Mouse (Mus musculus): ENCODE measurements around the gene Pars2. TPM values are rescaled to one million over a fixed set of nuclear protein-coding genes. Genes with fewer than 3 reads are reported as not detected.

Pars2 gene
- polyA plus RNA-seq, 1 experiment from 2014 or later: 10.1 TPM

DNA sequence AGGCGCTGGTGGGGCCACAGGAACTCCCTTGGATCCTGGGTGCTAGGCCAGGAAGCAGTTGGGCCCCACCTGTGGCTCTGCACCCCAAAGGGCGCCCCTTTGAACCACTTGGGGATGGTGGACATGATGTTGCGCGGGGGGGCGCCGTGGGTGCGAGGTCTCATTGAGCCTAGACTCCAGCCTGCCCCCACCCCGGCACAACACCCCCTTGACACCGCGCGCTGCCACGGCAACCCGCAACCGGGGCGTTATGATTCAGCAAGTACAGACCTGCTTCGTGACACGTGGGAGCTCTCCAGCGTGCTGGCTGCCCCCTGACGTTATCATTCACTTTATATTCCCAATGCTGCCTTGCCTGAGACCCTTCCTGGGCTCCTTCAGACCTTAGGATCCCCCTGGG lies 33.8 kb upstream of the Pars2 start, which contains the start of gene Lexm:
TSS of gene Lexm (minus strand) at position 186 of the 400 bp plus-strand sequence.
- ATAC-seq (ENCODE audit: low FRiP score) (no peak), DNase-seq (ENCODE audit: low spot score) (no peak)
- H3K27ac ChIP-seq: no peak within 1 kb of the TSS

DNA sequence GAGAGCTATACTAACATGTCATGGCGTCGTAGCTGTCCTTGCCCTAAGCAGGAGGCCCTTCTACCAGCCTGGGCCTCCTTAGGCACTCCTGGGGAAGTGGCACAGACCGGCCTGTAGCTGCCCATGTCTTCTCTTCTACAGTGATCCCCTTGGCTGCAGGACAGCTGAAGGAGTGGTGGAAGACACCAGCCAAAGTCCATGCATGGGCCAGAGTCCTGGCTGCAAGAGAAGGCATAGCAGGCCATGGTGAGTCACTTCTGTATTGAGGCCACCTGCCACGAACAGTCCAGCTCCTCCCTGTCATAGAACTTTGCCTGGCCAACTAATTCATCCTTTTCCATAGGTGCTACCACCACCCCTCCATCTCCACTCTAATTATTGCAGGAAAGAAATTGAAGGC lies 32.0 kb upstream of the Pars2 start:
- Histone ChIP-seq H3K4me2 (replicated peaks) (no peak overlapping the region), H3K27me3 (ENCODE audit: control insufficient read depth, insufficient read depth, low read length) (peaks cover 26% of the 10 kb centered on the region), H3K36me3 (replicated peaks; ENCODE audit: control insufficient read depth, insufficient read depth) (no peaks in the 10 kb centered on the region), H3K9me3 (ENCODE audit: control insufficient read depth, low read length) (no peaks in the 10 kb centered on the region), H3K4me3 (replicated peaks; ENCODE audit: low read length) (no peak overlapping the region), H3K4me1 (replicated peaks; ENCODE audit: control insufficient read depth, insufficient read depth, low read length) (peaks cover 5% of the 10 kb centered on the region; the same call in 1 of the 2 replicates), H3K9ac (no peak overlapping the region), H3K27ac (no peak overlapping the region)
- ATAC-seq (ENCODE audit: low FRiP score) (no peak), DNase-seq (ENCODE audit: low spot score) (no peak)
- WGBS: 89% methylated on average over 4 of the region's 4 CpGs

More for the DNA sequence above, 33.8 kb upstream of the Pars2 start, which contains the start of gene Lexm:
- peaks cover 8% of the 10 kb centered on the region for H3K27me3 ChIP-seq (ENCODE audit: control insufficient read depth, insufficient read depth, low read length)
- H3K9me3 ChIP-seq (ENCODE audit: control insufficient read depth, low read length): no peaks in the 10 kb centered on the region
- H3K36me3 ChIP-seq (replicated peaks; ENCODE audit: control insufficient read depth, insufficient read depth): no peaks in the 10 kb centered on the region
- H3K9ac ChIP-seq: no peak within 1 kb of the TSS
- H3K4me3 ChIP-seq (replicated peaks; ENCODE audit: low read length): 0 out of 2 replicates have a peak within 1 kb of the TSS, but pooled peaks have one; percentile 9
- peaks cover 5% of the 10 kb centered on the region; the same call in 1 of the 2 replicates for H3K4me1 ChIP-seq (replicated peaks; ENCODE audit: control insufficient read depth, insufficient read depth, low read length)
- H3K4me2 ChIP-seq (replicated peaks): peak within 1 kb of the TSS; percentile 49
- 1% methylated on average over 19 of the region's 19 CpGs for WGBS

GRCm38 (mm10) chr4:106621428-106621827 lies 29.4 kb upstream of the Pars2 start:
- Histone ChIP-seq H3K4me3 (replicated peaks; ENCODE audit: low read length) (no peak overlapping the region), H3K27ac (no peak overlapping the region), H3K4me2 (replicated peaks) (no peak overlapping the region), H3K4me1 (replicated peaks; ENCODE audit: control insufficient read depth, insufficient read depth, low read length) (peaks cover 5% of the 10 kb centered on the region; the same call in 1 of the 2 replicates), H3K36me3 (replicated peaks; ENCODE audit: control insufficient read depth, insufficient read depth) (no peaks in the 10 kb centered on the region), H3K27me3 (ENCODE audit: control insufficient read depth, insufficient read depth, low read length) (peaks cover 31% of the 10 kb centered on the region), H3K9ac (no peak overlapping the region), H3K9me3 (ENCODE audit: control insufficient read depth, low read length) (no peaks in the 10 kb centered on the region)
- 78% methylated on average over 3 of the region's 3 CpGs for WGBS
- DNase-seq (ENCODE audit: low spot score) (no peak), ATAC-seq (ENCODE audit: low FRiP score) (no peak)

DNA sequence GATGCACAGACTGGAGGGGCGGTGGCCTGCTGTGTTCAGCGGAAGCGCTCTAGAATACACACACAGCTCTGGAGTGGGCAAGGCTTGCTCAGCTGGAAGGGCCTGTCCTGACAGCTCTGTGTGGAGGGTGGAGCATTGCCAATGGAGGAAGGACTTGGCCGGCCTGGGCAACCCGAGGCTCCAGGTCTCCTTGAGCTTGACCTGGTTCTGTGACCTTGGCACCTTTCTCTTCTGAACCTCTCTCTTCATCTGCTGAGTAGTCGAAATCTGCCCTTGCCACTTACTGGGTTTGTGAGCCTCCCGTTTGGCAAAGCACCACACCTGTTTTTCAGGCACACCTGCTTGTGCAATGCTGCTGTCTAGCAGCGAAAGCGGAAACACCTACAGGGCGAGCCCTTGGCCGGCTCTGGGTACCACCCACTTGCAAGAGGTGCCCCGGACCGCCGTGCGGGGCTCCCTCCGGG lies 28.8 kb upstream of the Pars2 start, which contains the start of gene Ttc22:
TSS of gene Ttc22 (plus strand) at position 403 of the 464 bp plus-strand sequence.
- H3K9ac ChIP-seq: no peak within 1 kb of the TSS
- DNase-seq (ENCODE audit: low spot score): no peak
- peak within 1 kb of the TSS; percentile 6 for H3K4me2 ChIP-seq (replicated peaks)
- 25% methylated on average over 16 of the region's 16 CpGs for WGBS
- H3K4me3 ChIP-seq (replicated peaks; ENCODE audit: low read length): no peak within 1 kb of the TSS
- no peaks in the 10 kb centered on the region for H3K36me3 ChIP-seq (replicated peaks; ENCODE audit: control insufficient read depth, insufficient read depth)
- no peak for ATAC-seq (ENCODE audit: low FRiP score)
- H3K9me3 ChIP-seq (ENCODE audit: control insufficient read depth, low read length): no peaks in the 10 kb centered on the region
- H3K4me1 ChIP-seq (replicated peaks; ENCODE audit: control insufficient read depth, insufficient read depth, low read length): peaks cover 3% of the 10 kb centered on the region; the same call in 1 of the 2 replicates
- H3K27me3 ChIP-seq (ENCODE audit: control insufficient read depth, insufficient read depth, low read length): peaks cover 31% of the 10 kb centered on the region
- no peak within 1 kb of the TSS for H3K27ac ChIP-seq

- Histone ChIP-seq H3K4me3 (replicated peaks; ENCODE audit: low read length) (no peak overlapping the region), H3K27ac (no peak overlapping the region), H3K9ac (no peak overlapping the region), H3K4me1 (replicated peaks; ENCODE audit: control insufficient read depth, insufficient read depth, low read length) (no peaks in the 10 kb centered on the region), H3K4me2 (replicated peaks) (peak overlapping the region; percentile 6), H3K9me3 (ENCODE audit: control insufficient read depth, low read length) (no peaks in the 10 kb centered on the region), H3K27me3 (ENCODE audit: control insufficient read depth, insufficient read depth, low read length) (peaks cover 31% of the 10 kb centered on the region), H3K36me3 (replicated peaks; ENCODE audit: control insufficient read depth, insufficient read depth) (no peaks in the 10 kb centered on the region)
- 31% methylated on average over 28 of the region's 28 CpGs for WGBS
- DNase-seq (ENCODE audit: low spot score) (no peak), ATAC-seq (ENCODE audit: low FRiP score) (no peak)
Observed at GRCm38 (mm10) chr4:106622712-106623111, 28.2 kb upstream of the Pars2 start.

DNA sequence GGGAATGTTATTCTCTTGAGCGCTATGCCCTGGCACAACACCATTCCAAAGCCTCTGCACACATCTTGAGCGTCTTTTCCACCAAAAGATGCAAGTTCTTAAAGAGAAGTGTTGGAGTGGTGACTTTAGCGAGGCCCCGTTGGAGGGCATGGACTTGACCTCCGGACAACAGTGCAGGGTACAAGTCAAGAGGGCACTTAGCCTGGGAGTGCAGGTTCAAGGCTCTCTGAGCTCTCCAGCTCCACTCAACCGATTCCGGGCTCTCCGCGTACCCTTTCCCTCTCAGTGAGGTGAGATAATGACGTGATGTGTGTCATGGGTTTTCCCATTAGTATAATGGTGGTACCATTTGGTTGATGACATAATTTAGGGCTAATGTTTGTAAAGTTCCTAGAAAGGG lies 26.6 kb upstream of the Pars2 start:
- no peaks in the 10 kb centered on the region for H3K9me3 ChIP-seq (ENCODE audit: control insufficient read depth, low read length)
- H3K4me1 ChIP-seq (replicated peaks; ENCODE audit: control insufficient read depth, insufficient read depth, low read length): no peaks in the 10 kb centered on the region
- H3K4me2 ChIP-seq (replicated peaks): no peak overlapping the region
- no peak overlapping the region for H3K9ac ChIP-seq
- H3K27ac ChIP-seq: no peak overlapping the region
- no peak for ATAC-seq (ENCODE audit: low FRiP score)
- WGBS: 90% methylated on average over 10 of the region's 10 CpGs
- H3K27me3 ChIP-seq (ENCODE audit: control insufficient read depth, insufficient read depth, low read length): peaks cover 31% of the 10 kb centered on the region
- no peak overlapping the region for H3K4me3 ChIP-seq (replicated peaks; ENCODE audit: low read length)
- H3K36me3 ChIP-seq (replicated peaks; ENCODE audit: control insufficient read depth, insufficient read depth): no peaks in the 10 kb centered on the region
- no peak for DNase-seq (ENCODE audit: low spot score)

GRCm38 (mm10) chr4:106627809-106628208 lies 23.1 kb upstream of the Pars2 start:
- Histone ChIP-seq H3K9me3 (ENCODE audit: control insufficient read depth, low read length) (no peaks in the 10 kb centered on the region), H3K4me3 (replicated peaks; ENCODE audit: low read length) (no peak overlapping the region), H3K4me2 (replicated peaks) (no peak overlapping the region), H3K27ac (no peak overlapping the region), H3K4me1 (replicated peaks; ENCODE audit: control insufficient read depth, insufficient read depth, low read length) (peaks cover 6% of the 10 kb centered on the region), H3K27me3 (ENCODE audit: control insufficient read depth, insufficient read depth, low read length) (peaks cover 16% of the 10 kb centered on the region), H3K36me3 (replicated peaks; ENCODE audit: control insufficient read depth, insufficient read depth) (no peaks in the 10 kb centered on the region), H3K9ac (no peak overlapping the region)
- 63% methylated on average over 5 of the region's 5 CpGs for WGBS
- no peak for ATAC-seq (ENCODE audit: low FRiP score)
- DNase-seq (ENCODE audit: low spot score): no peak

- ATAC-seq (ENCODE audit: low FRiP score) (no peak), DNase-seq (ENCODE audit: low spot score) (no peak)
- Histone ChIP-seq H3K4me2 (replicated peaks) (no peak overlapping the region), H3K9me3 (ENCODE audit: control insufficient read depth, low read length) (no peaks in the 10 kb centered on the region), H3K4me3 (replicated peaks; ENCODE audit: low read length) (no peak overlapping the region), H3K9ac (no peak overlapping the region), H3K36me3 (replicated peaks; ENCODE audit: control insufficient read depth, insufficient read depth) (no peaks in the 10 kb centered on the region), H3K4me1 (replicated peaks; ENCODE audit: control insufficient read depth, insufficient read depth, low read length) (peaks cover 16% of the 10 kb centered on the region), H3K27ac (no peak overlapping the region), H3K27me3 (ENCODE audit: control insufficient read depth, insufficient read depth, low read length) (peaks cover 6% of the 10 kb centered on the region)
- 54% methylated on average over 9 of the region's 9 CpGs for WGBS
Observed at GRCm38 (mm10) chr4:106628650-106629360, 22.1 kb upstream of the Pars2 start.

DNA sequence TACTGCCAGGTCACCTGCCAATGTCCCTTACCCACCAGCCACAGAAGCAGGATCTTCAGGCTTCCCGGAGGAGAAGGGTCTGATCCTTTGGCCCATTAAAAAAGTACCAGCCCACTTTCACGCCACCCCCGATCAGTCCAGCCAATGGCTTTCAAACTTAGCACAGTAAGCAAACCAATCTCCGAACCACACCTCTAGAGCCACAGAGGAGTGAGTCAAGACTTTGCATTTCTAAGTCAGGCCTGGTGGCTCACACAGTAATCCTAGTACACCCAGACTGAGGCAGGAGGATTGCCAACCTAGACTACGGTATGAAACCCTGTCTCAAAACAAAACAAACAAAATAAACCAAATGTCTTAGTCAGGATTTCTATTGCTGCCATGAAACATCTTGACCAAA lies 21.5 kb upstream of the Pars2 start:
- Histone ChIP-seq H3K9me3 (ENCODE audit: control insufficient read depth, low read length) (no peaks in the 10 kb centered on the region), H3K4me3 (replicated peaks; ENCODE audit: low read length) (no peak overlapping the region), H3K36me3 (replicated peaks; ENCODE audit: control insufficient read depth, insufficient read depth) (no peaks in the 10 kb centered on the region), H3K27me3 (ENCODE audit: control insufficient read depth, insufficient read depth, low read length) (0 out of 2 replicates have a peak, but pooled peaks cover under 1% of the 10 kb centered on the region), H3K4me1 (replicated peaks; ENCODE audit: control insufficient read depth, insufficient read depth, low read length) (peaks cover 19% of the 10 kb centered on the region), H3K27ac (no peak overlapping the region), H3K4me2 (replicated peaks) (no peak overlapping the region), H3K9ac (no peak overlapping the region)
- DNase-seq (ENCODE audit: low spot score): no peak
- WGBS: 82% methylated on average over 5 of the region's 5 CpGs
- no peak for ATAC-seq (ENCODE audit: low FRiP score)
